Mouse (Mus musculus) colon, adult 2 months (tissue): Measurements from ENCODE around the gene Sufu. TPM values are rescaled to one million over a fixed set of nuclear protein-coding genes. Genes with fewer than 3 reads are reported as not detected.

Experiments
- polyA plus RNA-seq: library from polyadenylated mRNA; depleted of rRNA; stranded (reverse); fragments of >200 nt; gene quantifications from 2 replicates; pipeline ENCODE4 v1.2.3, GENCODE M21; 2012; rRNA removed

Sufu gene
- polyA plus RNA-seq, result 10.0 and 10.6 TPM in 2 replicates

DNA sequence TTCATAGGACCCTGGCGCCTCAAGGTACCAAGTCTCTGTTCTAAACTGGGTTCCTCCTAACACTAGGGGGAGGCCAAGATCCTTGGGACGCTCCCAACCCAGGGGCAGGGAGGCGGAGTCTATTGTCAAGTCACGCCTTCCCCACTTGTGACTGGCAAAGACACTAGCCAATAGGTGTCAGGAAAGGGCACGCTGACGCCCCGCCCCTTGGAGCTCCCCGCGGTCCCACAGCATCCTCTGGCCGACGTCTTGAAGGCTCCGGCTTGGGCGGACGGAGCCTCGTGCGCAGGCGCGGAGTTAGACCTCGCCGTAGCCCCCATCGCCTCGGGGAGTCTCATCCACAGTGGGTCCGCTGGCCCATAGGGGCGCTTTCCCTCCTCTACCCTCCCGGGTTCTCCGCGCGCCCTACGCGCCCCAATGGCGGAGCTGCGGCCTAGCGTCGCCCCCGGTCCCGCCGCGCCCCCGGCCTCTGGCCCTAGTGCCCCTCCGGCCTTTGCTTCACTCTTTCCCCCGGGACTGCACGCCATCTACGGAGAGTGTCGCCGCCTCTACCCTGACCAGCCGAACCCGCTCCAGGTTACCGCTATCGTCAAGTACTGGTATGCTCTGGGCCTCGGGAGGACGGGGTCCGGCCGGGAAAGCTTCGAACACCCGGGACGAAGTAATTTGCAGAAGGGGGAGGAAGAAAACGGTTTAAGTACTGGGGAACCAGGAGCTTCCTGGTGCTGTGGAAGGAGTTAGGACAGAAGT, at the start of gene Sufu:
Gene Sufu, plus strand, starts transcription at position 211 of the 750 bp plus-strand sequence.

DNA sequence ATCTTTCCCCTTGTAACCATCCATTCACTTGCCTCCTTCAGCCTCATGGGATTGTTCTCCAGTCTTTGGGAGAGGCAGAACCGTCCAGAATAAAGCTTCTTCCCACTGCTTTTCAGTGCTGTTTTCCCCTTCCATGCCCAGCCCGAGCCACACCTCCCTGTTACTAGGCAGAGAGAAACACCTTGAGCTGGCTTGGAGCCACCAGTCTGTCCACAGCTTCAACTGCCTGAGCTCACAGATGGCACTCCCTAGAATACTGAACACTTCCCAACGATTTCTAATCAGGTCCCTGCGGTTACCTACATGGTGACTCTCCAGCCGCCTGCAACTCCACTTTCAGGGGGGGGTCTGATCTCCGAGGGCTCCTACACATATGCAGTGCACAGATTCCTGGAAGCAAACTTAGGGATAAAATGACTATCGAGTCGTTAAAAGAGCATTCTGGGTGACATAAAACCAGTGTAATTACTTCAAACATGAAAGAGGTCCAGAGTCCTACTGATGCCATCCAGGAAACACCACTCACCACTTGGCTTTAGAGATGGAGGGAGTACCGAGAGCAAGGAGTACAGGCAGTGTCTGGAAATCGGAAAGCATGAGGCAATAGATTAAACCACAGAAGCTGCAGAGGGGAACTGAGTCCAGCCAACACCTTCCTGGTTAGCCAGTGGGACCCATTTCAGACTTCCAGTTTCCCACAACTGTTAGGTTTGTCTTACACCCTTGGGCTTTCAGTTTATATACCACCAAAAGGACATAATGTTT, 46.3 kb upstream of the Sufu start, which contains the start of gene 2310034G01Rik:
Gene 2310034G01Rik, minus strand, starts transcription at position 135 of the 765 bp plus-strand sequence.

DNA sequence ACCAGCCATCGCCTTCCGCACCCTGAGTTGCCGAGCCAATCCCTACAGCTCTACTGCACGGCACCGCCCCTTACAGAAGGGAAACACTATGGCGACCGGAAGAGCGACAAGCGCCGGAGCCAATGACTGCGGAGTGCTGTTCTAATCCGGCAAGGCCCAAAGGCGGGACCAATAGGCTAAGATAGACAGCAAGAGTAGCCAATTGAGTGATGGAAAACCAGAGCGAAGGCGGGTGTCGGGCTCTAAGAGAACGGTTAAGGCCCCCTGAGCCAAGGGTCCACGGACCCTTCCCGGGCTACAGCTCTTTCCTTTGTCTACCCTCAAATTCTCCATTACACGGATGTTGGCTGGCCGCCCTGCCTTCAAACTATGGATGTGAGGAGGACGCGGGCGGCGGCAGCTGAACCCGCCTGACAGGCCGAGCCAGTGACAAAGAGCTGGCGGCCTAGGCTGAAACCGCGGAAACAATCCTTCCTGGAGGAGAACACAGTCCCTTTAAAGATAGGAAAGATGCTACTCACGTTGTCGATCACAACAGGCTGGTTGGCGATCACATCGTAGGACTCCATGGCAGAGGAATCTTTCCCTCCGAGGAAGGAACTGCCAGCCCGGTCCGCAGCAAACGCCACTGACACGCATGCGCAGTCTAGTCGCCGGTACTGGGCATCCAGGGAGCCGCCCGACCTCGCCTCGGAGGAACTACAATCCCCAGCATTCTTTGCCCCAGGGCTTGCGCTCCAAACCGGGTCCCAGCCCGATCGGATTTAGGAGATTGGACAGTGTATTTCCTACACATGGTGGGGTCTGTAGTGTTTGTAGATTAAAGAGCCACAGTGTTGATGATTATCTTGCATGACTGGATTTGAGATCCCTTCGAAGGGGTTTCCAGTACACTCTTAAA, 1.3 kb upstream of the Sufu start, which contains the start of gene Actr1a:
Gene Actr1a, minus strand, starts transcription at position 640 of the 901 bp plus-strand sequence.

DNA sequence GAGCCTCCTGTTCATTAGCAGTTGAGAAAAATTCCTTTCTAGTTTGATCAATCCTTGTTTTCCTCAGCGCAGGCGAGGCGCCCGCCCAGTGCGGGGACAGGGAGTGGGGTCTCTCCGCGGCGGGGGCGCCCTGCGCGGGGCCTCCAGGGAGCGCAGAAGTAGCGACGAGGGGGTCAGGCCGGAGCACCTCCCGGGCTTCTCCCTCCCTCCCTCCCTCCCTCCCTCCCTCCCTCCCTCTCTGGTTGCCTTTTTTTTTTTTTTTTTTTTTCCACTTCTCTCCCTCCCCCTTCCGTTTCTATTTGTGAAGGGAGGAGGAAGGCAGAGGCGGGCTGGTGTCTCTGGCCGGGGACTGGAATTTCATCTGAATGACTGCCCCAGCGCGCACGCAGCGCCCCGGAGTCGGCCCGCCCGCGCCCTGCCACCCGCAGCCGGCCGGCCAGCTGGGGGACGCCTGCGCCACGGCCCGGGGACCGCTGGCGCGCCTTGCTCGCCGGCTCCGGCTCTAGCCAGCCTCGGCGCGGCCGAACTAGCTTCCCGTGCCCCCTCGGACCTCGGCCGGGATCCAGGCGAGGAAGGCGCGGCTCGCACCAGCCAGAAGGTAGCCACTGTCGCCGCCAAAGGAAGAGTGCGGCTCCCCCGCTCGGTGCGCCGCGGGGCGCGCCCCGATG, 104.8 kb downstream of the Sufu start, which contains the start of gene Trim8:
Gene Trim8, plus strand, starts transcription at position 302 of the 668 bp plus-strand sequence.

Other genes with a start within 250 kb of the Sufu start
- not detected in 2 replicates for gene Pitx3, start 248.6 kb upstream of the Sufu start, polyA plus RNA-seq
- gene Gbf1, start 244.4 kb upstream of the Sufu start, polyA plus RNA-seq, result 123 and 135 TPM in 2 replicates
- 80.1 and 82.1 TPM in 2 replicates for gene Nfkb2, start 92.6 kb upstream of the Sufu start, polyA plus RNA-seq
- 84.9 and 95.3 TPM in 2 replicates for gene Psd, start 69.7 kb upstream of the Sufu start, polyA plus RNA-seq
- 42.0 and 49.5 TPM in 2 replicates for gene Fbxl15, start 68.7 kb upstream of the Sufu start, polyA plus RNA-seq
- 48.1 and 49.4 TPM in 2 replicates for gene Cuedc2, start 58.2 kb upstream of the Sufu start, polyA plus RNA-seq
- 91.0 and 119 TPM in 2 replicates for gene Mfsd13a, start 55.8 kb upstream of the Sufu start, polyA plus RNA-seq
- 20.5 and 25.8 TPM in 2 replicates for gene 2310034G01Rik, start 46.6 kb upstream of the Sufu start, polyA plus RNA-seq
- gene Actr1a, start 1.1 kb upstream of the Sufu start, polyA plus RNA-seq, result 76.8 and 91.6 TPM in 2 replicates
- 50.9 and 54.0 TPM in 2 replicates for gene Trim8, start 104.8 kb downstream of the Sufu start, polyA plus RNA-seq
- gene Arl3, start 176.3 kb downstream of the Sufu start, polyA plus RNA-seq, result 6.5 and 7.5 TPM in 2 replicates
- 2.0 and 3.0 TPM in 2 replicates for gene Sfxn2, start 176.5 kb downstream of the Sufu start, polyA plus RNA-seq
- 45.0 and 50.1 TPM in 2 replicates for gene Wbp1l, start 202.2 kb downstream of the Sufu start, polyA plus RNA-seq